Mouse (Mus musculus): ENCODE results near the gene Slc43a3.

Slc43a3 gene

GRCm38 (mm10) chr2:84937491-84938150 is 1.2 kb downstream of the Slc43a3 start:
- no peak for DNase-seq (ENCODE audit: low spot score)

- DNase-seq (ENCODE audit: low spot score): no peak
These were observed 2.0 kb downstream of the Slc43a3 start for GRCm38 (mm10) chr2:84938249-84938946.

- no peak for DNase-seq (ENCODE audit: low spot score)
These were observed 2.9 kb downstream of the Slc43a3 start for GRCm38 (mm10) chr2:84939306-84939705.

GRCm38 (mm10) chr2:84939711-84940110 is 3.3 kb downstream of the Slc43a3 start:
- no peak for DNase-seq (ENCODE audit: low spot score)

GRCm38 (mm10) chr2:84941332-84941731 is 5.0 kb downstream of the Slc43a3 start:
- DNase-seq (ENCODE audit: low spot score): no peak

- no peak for DNase-seq (ENCODE audit: low spot score)
These were observed 5.4 kb downstream of the Slc43a3 start for GRCm38 (mm10) chr2:84941795-84942194.

GRCm38 (mm10) chr2:84947154-84947771 is 10.9 kb downstream of the Slc43a3 start:
- DNase-seq (ENCODE audit: low spot score): no peak

GRCm38 (mm10) chr2:84948252-84948651 is 11.9 kb downstream of the Slc43a3 start:
- no peak for DNase-seq (ENCODE audit: low spot score)

GRCm38 (mm10) chr2:84948721-84949120 is 12.3 kb downstream of the Slc43a3 start:
- no peak for DNase-seq (ENCODE audit: low spot score)

- no peak for DNase-seq (ENCODE audit: low spot score)
These were observed 14.6 kb downstream of the Slc43a3 start for GRCm38 (mm10) chr2:84951027-84951426.

- no peak for DNase-seq (ENCODE audit: low spot score)
These were observed 15.9 kb downstream of the Slc43a3 start for GRCm38 (mm10) chr2:84952251-84952650.

- no peak for DNase-seq (ENCODE audit: low spot score)
These were observed 16.3 kb downstream of the Slc43a3 start for GRCm38 (mm10) chr2:84952693-84953092.

- DNase-seq (ENCODE audit: low spot score): no peak
These were observed 19.1 kb downstream of the Slc43a3 start for GRCm38 (mm10) chr2:84955435-84955834.

- no peak for DNase-seq (ENCODE audit: low spot score)
These were observed 19.9 kb downstream of the Slc43a3 start for GRCm38 (mm10) chr2:84956274-84956673.

- DNase-seq (ENCODE audit: low spot score): no peak
These were observed 22.3 kb downstream of the Slc43a3 start for GRCm38 (mm10) chr2:84958588-84959264.

- no peak for DNase-seq (ENCODE audit: low spot score)
These were observed 24.9 kb downstream of the Slc43a3 start for GRCm38 (mm10) chr2:84961300-84961699.

GRCm38 (mm10) chr2:84961901-84962300 is 25.5 kb downstream of the Slc43a3 start:
- no peak for DNase-seq (ENCODE audit: low spot score)

GRCm38 (mm10) chr2:84962906-84963507 is 26.6 kb downstream of the Slc43a3 start:
- DNase-seq (ENCODE audit: low spot score): no peak

- no peak for DNase-seq (ENCODE audit: low spot score)
These were observed 27.9 kb downstream of the Slc43a3 start for GRCm38 (mm10) chr2:84964111-84964801.

- no peak for DNase-seq (ENCODE audit: low spot score)
These were observed 31.1 kb downstream of the Slc43a3 start for GRCm38 (mm10) chr2:84967318-84967991.

GRCm38 (mm10) chr2:84975580-84975979 is 39.2 kb downstream of the Slc43a3 start:
- no peak for DNase-seq (ENCODE audit: low spot score)

Measured in urinary bladder, postnatal 10 days (tissue).